Mouse (Mus musculus): ENCODE results near the gene Bnipl.

Bnipl gene

DNA sequence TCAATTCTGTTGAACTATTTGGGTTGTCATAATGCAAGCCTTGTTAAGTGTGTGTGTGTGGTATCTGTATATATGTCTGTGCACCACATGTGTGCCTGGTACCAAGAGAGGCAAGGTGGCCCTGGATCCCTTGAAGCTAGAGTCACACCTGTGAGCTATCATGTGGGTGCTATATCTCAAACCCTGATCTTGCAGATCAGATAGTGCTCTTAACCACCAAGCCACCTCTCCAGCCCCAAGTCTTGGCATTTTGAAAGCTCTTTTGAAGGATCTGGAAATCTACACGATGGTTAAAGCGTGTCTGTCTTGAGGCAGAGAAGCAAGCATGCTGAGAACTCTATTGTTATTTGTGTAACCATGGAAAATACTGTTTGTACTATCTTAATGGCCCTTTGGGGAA is 40.4 kb downstream of the Bnipl start:
- DNase-seq: no peak

DNA sequence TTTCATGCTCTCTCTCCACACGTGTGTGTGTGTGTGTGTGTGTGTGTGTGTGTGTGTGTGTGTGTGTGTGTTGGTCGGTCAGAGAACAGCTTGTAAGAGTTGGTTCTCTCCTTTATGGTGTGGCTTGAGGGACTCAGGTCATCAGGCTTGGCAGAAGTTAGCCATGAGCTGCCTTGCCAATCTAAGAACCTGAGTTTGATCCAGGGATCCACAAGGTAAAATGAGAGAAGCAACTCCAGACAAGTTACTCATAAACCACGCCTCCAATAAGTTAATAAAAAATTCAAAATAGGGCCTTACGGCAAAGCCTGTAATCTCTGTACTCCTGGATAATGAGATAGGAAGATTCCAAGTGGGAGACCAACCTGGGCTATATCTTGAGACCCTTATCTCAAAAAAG is 42.7 kb downstream of the Bnipl start:
- no peak for DNase-seq

DNA sequence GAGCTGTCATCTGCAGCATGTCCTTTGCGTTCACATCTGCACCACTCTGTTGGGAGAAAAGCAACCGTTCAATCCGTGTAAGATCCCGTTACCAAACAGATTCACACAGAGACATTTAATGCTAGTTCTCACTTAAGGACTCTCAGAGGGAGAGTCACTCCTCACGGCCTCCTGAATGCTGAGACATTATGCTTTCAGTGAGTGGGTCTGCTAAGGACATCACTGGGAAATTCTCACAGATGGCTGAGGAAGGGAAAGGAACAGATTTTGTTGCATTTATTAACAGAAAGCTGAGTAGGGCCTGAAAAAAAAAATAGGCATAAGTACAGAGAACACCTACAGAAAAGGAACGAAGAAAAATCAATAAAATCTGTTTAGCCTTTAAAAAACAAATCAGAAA is 47.1 kb downstream of the Bnipl start:
- no peak for DNase-seq

- DNase-seq: no peak
Measured at GRCm38 (mm10) chr3:95200562-95200961, 50.4 kb downstream of the Bnipl start.

GRCm38 (mm10) chr3:95200132-95200531 is 50.9 kb downstream of the Bnipl start:
- DNase-seq: no peak

GRCm38 (mm10) chr3:95199101-95199500 is 51.9 kb downstream of the Bnipl start:
- DNase-seq: no peak

DNA sequence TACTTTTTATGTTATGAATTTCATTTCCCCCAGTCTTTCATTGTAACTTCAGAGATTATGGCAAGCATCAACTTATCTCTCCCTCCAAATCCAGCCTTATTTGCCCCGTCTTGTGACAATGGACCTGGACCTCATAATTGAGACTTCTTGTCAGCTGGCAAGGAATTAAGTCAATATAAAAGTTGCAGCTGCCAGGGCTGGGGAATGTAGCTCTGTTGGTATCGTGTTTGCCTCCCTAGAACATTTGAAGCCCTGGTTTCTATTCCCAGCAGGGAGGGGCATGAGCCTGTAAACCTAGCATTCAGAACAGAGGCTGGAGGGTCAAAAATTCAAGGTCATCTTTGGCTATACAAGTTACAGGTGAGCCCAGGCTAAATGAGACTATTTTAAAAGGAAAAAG is 55.2 kb downstream of the Bnipl start:
- no peak for DNase-seq

DNA sequence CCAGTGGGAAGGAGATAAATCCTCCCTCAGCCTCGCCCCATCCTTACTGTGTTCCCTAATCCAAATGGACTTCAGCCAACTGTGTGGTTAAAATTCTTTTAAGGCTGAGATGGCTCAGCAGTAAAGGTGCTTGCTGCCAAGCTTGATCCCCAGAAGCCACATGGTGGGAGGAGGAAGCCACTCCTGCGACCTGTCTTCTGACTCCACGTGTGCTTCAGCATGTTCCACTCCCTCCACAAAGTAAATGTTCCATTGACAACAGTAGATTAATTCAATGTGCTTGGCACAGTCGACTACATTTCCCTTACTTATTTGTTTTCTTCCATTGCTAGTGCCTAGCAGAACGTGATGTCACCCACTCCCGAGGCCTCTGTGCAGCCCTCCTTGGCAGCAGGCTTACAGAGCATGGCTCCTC is 56.3 kb downstream of the Bnipl start:
- peak; percentile 55 for DNase-seq
